Mouse (Mus musculus) ES-E14 (cell line): ENCODE measurements around the gene Ftcd.

Source experiments
- CHD2 ChIP-seq: IDR thresholded peaks from 2 replicates; pipeline ENCODE4 v1.6.1; 2014; ENCODE audit warnings: mild to moderate bottlenecking, low read depth, low read length, inconsistent platforms
- HCFC1 ChIP-seq: IDR thresholded peaks from 2 replicates; pipeline ENCODE4 v1.6.1; 2012; ENCODE audit warnings: low read length, inconsistent platforms, borderline replicate concordance; ENCODE audit not compliant: insufficient read depth
- MAFK ChIP-seq: IDR thresholded peaks from 2 replicates; pipeline ENCODE4 v1.6.1; 2014; ENCODE audit warnings: mild to moderate bottlenecking, low read depth, low read length, inconsistent platforms; ENCODE audit not compliant: insufficient read depth
- ZNF384 ChIP-seq: IDR thresholded peaks from 2 replicates; pipeline ENCODE4 v1.6.1; 2012; ENCODE audit warnings: low read depth, low read length, inconsistent platforms

- TF ChIP-seq HCFC1 (no peak), CHD2 (no peak), ZNF384 (no peak), MAFK (no peak)
Measured at GRCm38 (mm10) chr10:76541336-76542085, 33.9 kb upstream of the Ftcd start.
